ENCODE assay signal across 25 mouse cellular contexts in genomic region chr3:95385401-95386075, GRCm38 (mm10). TPM values are rescaled to one million over a fixed set of nuclear protein-coding genes. Genes with fewer than 3 reads are reported as not detected.
DNase-seq lines count a peak whose midpoint lies in the region; ATAC-seq and TF ChIP-seq lines count a peak whose summit lies in the region.
"Had no signal": no experiment of that assay in that cellular context is flagged by ENCODE, and none has a peak within 500 bp of the region (broad histone marks: within the 10 kb centered on the region; RNA-seq: fewer than 3 reads in every experiment).

No protein-coding gene starts in this region.

- no peaks in the 10 kb centered on the region for H3K27me3 ChIP-seq in CH12.LX (replicated peaks)
- no peaks in the 10 kb centered on the region for H3K27me3 ChIP-seq in midbrain, embryonic 15.5 days (replicated peaks)
- H3K27me3 ChIP-seq: embryonic facial prominence, embryonic 13.5 days; forebrain, embryonic 12.5 days had no signal

- no peak overlapping the region for H3K27ac ChIP-seq in CH12.LX (ENCODE audit: insufficient read depth, low read depth)
- H3K27ac ChIP-seq in midbrain, embryonic 15.5 days = no peak overlapping the region
- H3K27ac ChIP-seq: embryonic facial prominence, embryonic 13.5 days; forebrain, embryonic 12.5 days; gastrocnemius, adult 2 months; heart, embryonic 10.5 days; hindbrain, embryonic 14.5 days had no signal

- no peaks in the 10 kb centered on the region for H3K79me2 ChIP-seq in CH12.LX (replicated peaks; ENCODE audit: control insufficient read depth, extremely low read depth, insufficient read depth, poor library complexity, severe bottlenecking)

- H3K4me2 ChIP-seq in CH12.LX (ENCODE audit: insufficient read depth, low read depth, poor library complexity, severe bottlenecking) = no peak overlapping the region
- H3K4me2 ChIP-seq in midbrain, embryonic 15.5 days = no peak overlapping the region
- H3K4me2 ChIP-seq: embryonic facial prominence, embryonic 13.5 days; forebrain, embryonic 12.5 days; hindbrain, embryonic 14.5 days had no signal

- peak; percentile 89 for TF ChIP-seq EP300 in CH12.LX (IDR thresholded peaks at IDR 0.05; ENCODE audit: low read length)

- H3K9ac ChIP-seq in CH12.LX (ENCODE audit: insufficient read depth, low read depth) = no peak overlapping the region
- H3K9ac ChIP-seq in midbrain, embryonic 15.5 days = no peak overlapping the region
- H3K9ac ChIP-seq: embryonic facial prominence, embryonic 13.5 days; forebrain, embryonic 12.5 days; forebrain, postnatal 0 days; hindbrain, embryonic 14.5 days had no signal

- no peak for TF ChIP-seq RAD21 in CH12.LX (IDR thresholded peaks at IDR 0.05; ENCODE audit: low read depth, low read length)

- ATAC-seq in midbrain, embryonic 15.5 days (replicated peaks) = no peak
- ATAC-seq: forebrain, postnatal 0 days; intestine, postnatal 0 days had no signal

- H3K9me3 ChIP-seq in CH12.LX (replicated peaks; ENCODE audit: low read length) = no peaks in the 10 kb centered on the region
- H3K9me3 ChIP-seq in midbrain, embryonic 15.5 days = no peaks in the 10 kb centered on the region
- H3K9me3 ChIP-seq: embryonic facial prominence, embryonic 13.5 days; forebrain, embryonic 12.5 days; heart, embryonic 10.5 days had no signal

- no peak for TF ChIP-seq POLR2A in CH12.LX (IDR thresholded peaks at IDR 0.05; ENCODE audit: low read depth, low read length)

- in situ Hi-C loops in CH12.LX (cut with MboI; ENCODE audit: low pct_ligation_motif_present, low pct_unique_long_range_greater_than_20kb, low sequenced_read_pairs) = no loop called here

- peaks cover 6 to 17% of the 10 kb centered on the region in 2 experiments for H3K4me1 ChIP-seq in CH12.LX (ENCODE audit: control insufficient read depth in 1 of 2, insufficient read depth in 2 of 2)
- H3K4me1 ChIP-seq in midbrain, embryonic 15.5 days = no peaks in the 10 kb centered on the region
- H3K4me1 ChIP-seq: embryonic facial prominence, embryonic 13.5 days; forebrain, embryonic 12.5 days; heart, embryonic 10.5 days had no signal

- H3K36me3 ChIP-seq in CH12.LX (replicated peaks in 1 of 2; ENCODE audit: control insufficient read depth in 1 of 2, insufficient read depth in 1 of 2, low read length in 1 of 2) = no peaks in the 10 kb centered on the region
- H3K36me3 ChIP-seq in midbrain, embryonic 15.5 days (replicated peaks) = no peaks in the 10 kb centered on the region
- H3K36me3 ChIP-seq: embryonic facial prominence, embryonic 13.5 days; forebrain, embryonic 12.5 days; heart, embryonic 10.5 days had no signal

- no peak for TF ChIP-seq CTCF in CH12.LX (conservative IDR thresholded peaks at IDR 0.05 in 1 of 2, IDR thresholded peaks at IDR 0.05 in 1 of 2; ENCODE audit: low read depth in 2 of 2, low read length in 2 of 2)

- H3K4me3 ChIP-seq in CH12.LX (replicated peaks in 1 of 3; ENCODE audit: low read depth in 2 of 3, low read length in 2 of 3, poor library complexity in 1 of 3) = no peak overlapping the region
- H3K4me3 ChIP-seq in midbrain, embryonic 15.5 days = no peak overlapping the region
- H3K4me3 ChIP-seq: embryonic facial prominence, embryonic 13.5 days; forebrain, embryonic 12.5 days; gastrocnemius, adult 2 months; heart, embryonic 10.5 days had no signal

- WGBS in midbrain, embryonic 15.5 days = 82% methylated on average over 5 of the region's 5 CpGs

- dilution Hi-C loops in CH12.LX (cut with MboI; ENCODE audit: extremely low pct_ligation_motif_present, extremely low pct_unique_long_range_greater_than_20kb, low sequenced_read_pairs) = no loop called here

- peak; percentile 25 for DNase-seq in heart, adult 11 months
- no peak for DNase-seq in heart, postnatal 4 days
- DNase-seq in CH12.LX (ENCODE audit: extremely low read depth) = peak; percentile 74
- peak; percentile 89 for DNase-seq in induced T-regulatory cell, adult 2 months (ENCODE audit: low read depth)
- DNase-seq in natural killer cell, adult 2 months (ENCODE audit: low spot score in 2 of 2) = peak; percentile 78 to 89
- no peak for DNase-seq in cerebellum, postnatal 4 days (ENCODE audit: low spot score in 2 of 2)
- DNase-seq in left cerebral cortex, postnatal 10 days (ENCODE audit: extremely low spot score in 1 of 2, low spot score in 2 of 2) = no peak
- DNase-seq: adrenal gland, postnatal 14 days; cerebellum, adult 11-12 months; cerebellum, adult 9-10 months; cerebellum, postnatal 25 days; forebrain, postnatal 0 days; gastrocnemius, adult 2 months; gastrocnemius, postnatal 36 days; heart, adult 18-20 months; heart, postnatal 10 days had no signal

- intact Hi-C loops in left cerebral cortex, postnatal 10 days (cut with DNase I) = no loop called here

TF ChIP-seq in CH12.LX, 34 proteins besides CTCF, POLR2A, EP300 and RAD21:
- TF ChIP-seq CHD1 (IDR thresholded peaks at IDR 0.05; ENCODE audit: low read depth, low read length) (no peak), GABPA (IDR thresholded peaks at IDR 0.05; ENCODE audit: insufficient replicate concordance, low read depth, low read length) (no peak), KAT2A (IDR thresholded peaks at IDR 0.05; ENCODE audit: insufficient replicate concordance, low read length) (no peak), USF1 (IDR thresholded peaks at IDR 0.05; ENCODE audit: low read depth, low read length) (no peak), ZC3H11A (IDR thresholded peaks at IDR 0.05; ENCODE audit: low read depth, low read length) (no peak), HCFC1 (IDR thresholded peaks at IDR 0.05; ENCODE audit: low read depth, low read length) (no peak), NELFE (IDR thresholded peaks at IDR 0.05; ENCODE audit: low read depth, low read length) (no peak), MAFK (IDR thresholded peaks at IDR 0.05; ENCODE audit: insufficient replicate concordance, low read length) (peak; percentile 88), PAX5 (IDR thresholded peaks at IDR 0.05; ENCODE audit: low read length) (no peak), ETS1 (conservative IDR thresholded peaks at IDR 0.05; ENCODE audit: low read depth, low read length) (peak; percentile 79), TBP (conservative IDR thresholded peaks at IDR 0.05; ENCODE audit: low read depth, low read length) (no peak), MEF2A (IDR thresholded peaks at IDR 0.05; ENCODE audit: borderline replicate concordance, low read depth, low read length) (peak; percentile 79), UBTF (IDR thresholded peaks at IDR 0.05; ENCODE audit: low read depth, low read length) (no peak), MXI1 (IDR thresholded peaks at IDR 0.05; ENCODE audit: low read depth, low read length) (no peak), ZNF384 (IDR thresholded peaks at IDR 0.05; ENCODE audit: low read depth, low read length) (peak; percentile 77), SMC3 (IDR thresholded peaks at IDR 0.05; ENCODE audit: low read depth, low read length) (no peak), NRF1 (IDR thresholded peaks at IDR 0.05; ENCODE audit: low read depth, low read length) (no peak), JUN (IDR thresholded peaks at IDR 0.05; ENCODE audit: insufficient read depth, low read depth, low read length) (peak; percentile 58), RCOR1 (conservative IDR thresholded peaks at IDR 0.05; ENCODE audit: low read depth, low read length) (peak; percentile 87; the same call in 1 of the 2 replicates), TCF12 (IDR thresholded peaks at IDR 0.05; ENCODE audit: low read depth, low read length) (peak; percentile 83), ZMIZ1 (IDR thresholded peaks at IDR 0.05; ENCODE audit: low read depth, low read length) (no peak), USF2 (conservative IDR thresholded peaks at IDR 0.05; ENCODE audit: low read depth, low read length) (no peak; the same call in 1 of the 2 replicates), SIN3A (IDR thresholded peaks at IDR 0.05; ENCODE audit: low read length) (no peak), BHLHE40 (IDR thresholded peaks at IDR 0.05; ENCODE audit: low read depth, low read length) (peak; percentile 99), MAX (IDR thresholded peaks at IDR 0.05; ENCODE audit: low read length) (peak; percentile 61; the same call in 1 of the 2 replicates), CHD2 (IDR thresholded peaks at IDR 0.05; ENCODE audit: low read length) (peak; percentile 40; the same call in 1 of the 2 replicates), MAZ (IDR thresholded peaks at IDR 0.05; ENCODE audit: low read depth, low read length) (0 out of 2 replicates have a peak, but pooled peaks have one; percentile 28), E2F4 (IDR thresholded peaks at IDR 0.05; ENCODE audit: insufficient replicate concordance, low read depth, low read length) (no peak), IRF4 (IDR thresholded peaks at IDR 0.05; ENCODE audit: low read depth, low read length) (peak; percentile 93), ELF1 (IDR thresholded peaks at IDR 0.05; ENCODE audit: low read depth, low read length) (no peak), POLR2AphosphoS2 (IDR thresholded peaks at IDR 0.05; ENCODE audit: low read depth, low read length) (no peak), ZKSCAN1 (IDR thresholded peaks at IDR 0.05; ENCODE audit: borderline replicate concordance, low read depth, low read length) (no peak), MYC (IDR thresholded peaks at IDR 0.05; ENCODE audit: low read depth, low read length) (peak; percentile 72), JUND (conservative IDR thresholded peaks at IDR 0.05; ENCODE audit: low read depth, low read length) (peak; percentile 91)

RNA-seq across cellular contexts. Expression of gene 4930558C23Rik, which starts 17.1 kb away (rescaled TPM):
- total RNA-seq in heart, postnatal 4 days (2021) = not detected
- not detected in 2 replicates for total RNA-seq in CH12.LX (2012; rRNA removed)
- not detected in 2 replicates for total RNA-seq in CH12.LX (2014; rRNA removed)
- polyA plus RNA-seq in CH12.LX (2012; ENCODE audit: insufficient read length, low read depth) = not detected in 2 replicates
- polyA plus RNA-seq in midbrain, embryonic 15.5 days (2015; fragmentation: Nextera tagmentation; extraction: Ambion mirVana) = not detected in 2 replicates
- not detected for total RNA-seq in left cerebral cortex, postnatal 10 days (2021)
- total RNA-seq: adrenal gland, adult 18-20 months; adrenal gland, postnatal 14 days; forebrain, postnatal 0 days; gastrocnemius, adult 2 months; gastrocnemius, postnatal 36 days; heart, adult 18-20 months; heart, postnatal 10 days; hematopoietic stem cell, adult 5-6 weeks had no signal
- polyA plus RNA-seq: embryonic facial prominence, embryonic 13.5 days; forebrain, embryonic 12.5 days; forebrain, postnatal 0 days; heart, embryonic 10.5 days; heart, embryonic 14.5 days; hindbrain, embryonic 14.5 days; intestine, postnatal 0 days had no signal

RNA-seq across cellular contexts. Expression of gene Setdb1, which starts 28.5 kb away (rescaled TPM):
- 10 to 100 TPM; 18.3 to 19.2 TPM for total RNA-seq in heart, postnatal 4 days (2021)
- total RNA-seq in CH12.LX (2012; rRNA removed) (33.7 and 36.1 TPM in 2 replicates), CH12.LX (2014; rRNA removed) (43.2 and 46.5 TPM in 2 replicates)
- polyA plus RNA-seq in CH12.LX (2012; ENCODE audit: insufficient read length, low read depth) = 45.1 and 49.5 TPM in 2 replicates
- 43.4 and 45.4 TPM in 2 replicates for polyA plus RNA-seq in midbrain, embryonic 15.5 days (2015; fragmentation: Nextera tagmentation; extraction: Ambion mirVana)
- 10 to 100 TPM; 46.8 to 47.2 TPM for total RNA-seq in left cerebral cortex, postnatal 10 days (2021)

RNA-seq across cellular contexts. Expression of gene Arnt, which starts 48.6 kb away (rescaled TPM):
- total RNA-seq in heart, postnatal 4 days (2021) = 10 to 100 TPM; 55.9 to 57.4 TPM
- total RNA-seq in CH12.LX (2012; rRNA removed) (11.4 and 12.4 TPM in 2 replicates), CH12.LX (2014; rRNA removed) (13.2 and 13.5 TPM in 2 replicates)
- polyA plus RNA-seq in CH12.LX (2012; ENCODE audit: insufficient read length, low read depth) = 24.9 and 27.7 TPM in 2 replicates
- polyA plus RNA-seq in midbrain, embryonic 15.5 days (2015; fragmentation: Nextera tagmentation; extraction: Ambion mirVana) = 17.7 and 19.7 TPM in 2 replicates
- total RNA-seq in left cerebral cortex, postnatal 10 days (2021) = 10 to 100 TPM; 34.1 to 36.0 TPM

Comparison
In these comparisons a context has a peak if more than half of its experiments do, and no peak if none do; other contexts are left out.
1. DNase-seq: peak in heart, adult 11 months (single experiment), CH12.LX (single experiment), induced T-regulatory cell, adult 2 months (single experiment) and natural killer cell, adult 2 months (2 of 2); none in heart, postnatal 4 days (single experiment), cerebellum, postnatal 4 days (0 of 2) and left cerebral cortex, postnatal 10 days (0 of 2).